Mouse (Mus musculus) stomach, embryonic 14.5 days (tissue): ENCODE measurements around the gene Efl1. TPM values are rescaled to one million over a fixed set of nuclear protein-coding genes. Genes with fewer than 3 reads are reported as not detected.
"Not testable (repeated sequence)": the region's sequence is repeated elsewhere in the genome, so short reads cannot be mapped to it uniquely, and the experiment has no call there.

Experiments
- ATAC-seq: fragments of 200-750 bp; cut with Nextera tagmentation; 2 replicates; pipeline ENCODE4 v1.8.0; 2017; ENCODE audit warnings: low read depth, moderate TSS enrichment; ENCODE audit not compliant: insufficient number of reproducible peaks, insufficient read depth, low FRiP score
- H3K27ac ChIP-seq: fragments of 300-500 bp; sonication (generic); 2 replicates; pipeline ENCODE4 v1.5.1; 2014; ENCODE audit warnings: mild to moderate bottlenecking, low read length, moderate library complexity, mixed read lengths
- H3K27me3 ChIP-seq: fragments of 300-500 bp; sonication (generic); 2 replicates; pipeline ENCODE4 v1.6.1; 2014; ENCODE audit warnings: low read length, control low read depth, mixed read lengths; ENCODE audit not compliant: control insufficient read depth, insufficient read depth
- H3K36me3 ChIP-seq: fragments of 300-500 bp; sonication (generic); 2 replicates; pipeline ENCODE4 v1.6.1; 2014; ENCODE audit warnings: mild to moderate bottlenecking, control low read depth, low read length, moderate library complexity, mixed read lengths; ENCODE audit not compliant: control insufficient read depth, insufficient read depth
- H3K4me1 ChIP-seq: fragments of 300-500 bp; sonication (generic); 2 replicates; pipeline ENCODE4 v1.6.1; 2014; ENCODE audit warnings: low read length, control low read depth, mixed read lengths; ENCODE audit not compliant: control insufficient read depth, insufficient read depth
- H3K4me2 ChIP-seq: fragments of 300-500 bp; sonication (generic); replicated peaks from 2 replicates; pipeline ENCODE4 v1.6.1; 2014; ENCODE audit warnings: low read depth, low read length, control low read depth
- H3K4me3 ChIP-seq: fragments of 300-500 bp; sonication (generic); 2 replicates; pipeline ENCODE4 v1.5.1; 2014; ENCODE audit warnings: low read depth, low read length, control low read depth
- H3K9ac ChIP-seq: fragments of 300-500 bp; sonication (generic); replicated peaks from 2 replicates; pipeline ENCODE4 v1.6.1; 2014; ENCODE audit warnings: low read depth, mild to moderate bottlenecking, control low read depth, low read length, moderate library complexity, mixed read lengths
- H3K9me3 ChIP-seq: fragments of 300-500 bp; sonication (generic); 2 replicates; pipeline ENCODE4 v1.6.1; 2016; ENCODE audit warnings: low read depth, low read length, control low read depth; ENCODE audit not compliant: control insufficient read depth
- WGBS: fragments of 180-500 bp; shearing (Covaris S2); extraction: QIAGEN DNeasy Blood & Tissue Kit; methylation state at CpG from one replicate; pipeline ENCODE4 v1.1.7; 2014; 5-methylcytosine and 5-hydroxymethylcytosine counted together
- polyA plus RNA-seq: library from polyadenylated mRNA; unstranded; fragments of >200 nt; fragmentation: Nextera tagmentation; extraction: Ambion mirVana; gene quantifications from 2 replicates; pipeline ENCODE4 v1.2.1, GENCODE M21; 2014

Efl1 gene
- polyA plus RNA-seq, 1 experiment from 2014 or later: 29.7 TPM

DNA sequence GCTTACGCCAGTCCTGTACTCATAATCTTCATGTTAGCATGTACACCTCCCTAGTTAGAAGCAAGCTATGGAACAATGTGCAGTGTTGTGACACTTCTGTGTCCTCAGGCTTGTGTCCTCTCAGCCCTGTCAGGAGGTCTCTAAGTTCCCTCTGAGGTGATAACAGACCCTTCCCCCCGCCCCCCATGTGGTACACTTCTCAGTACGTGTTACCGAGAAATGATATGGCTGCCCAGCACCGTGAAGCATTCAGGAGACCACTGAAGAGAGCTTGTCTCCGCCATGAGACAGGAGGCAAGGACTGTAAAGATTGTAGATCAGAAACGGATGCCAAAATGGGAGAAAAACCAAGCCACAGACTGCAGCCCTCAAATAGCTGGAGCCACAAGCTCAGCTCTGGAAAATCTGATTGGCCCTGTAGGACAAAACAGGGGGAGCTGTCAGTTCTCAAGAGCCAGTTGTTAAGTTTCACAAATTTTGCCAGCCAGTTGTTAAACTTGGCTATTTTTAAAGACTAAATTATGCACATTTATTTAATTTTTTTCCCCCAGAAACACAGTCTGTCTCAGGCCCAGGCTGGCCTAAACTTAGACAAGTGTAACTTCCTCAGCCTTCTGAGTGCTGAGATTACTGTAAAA lies 74.2 kb downstream of the Efl1 start:
- no peak overlapping the region for H3K27ac ChIP-seq
- H3K36me3 ChIP-seq: no peaks in the 10 kb centered on the region
- no peak overlapping the region for H3K4me2 ChIP-seq
- WGBS: 78% methylated on average over 7 of the region's 7 CpGs
- no peaks in the 10 kb centered on the region for H3K9me3 ChIP-seq
- H3K4me1 ChIP-seq: 0 out of 2 replicates have a peak, but pooled peaks cover 5% of the 10 kb centered on the region
- H3K4me3 ChIP-seq: no peak overlapping the region
- no peak for ATAC-seq
- H3K9ac ChIP-seq: no peak overlapping the region
- H3K27me3 ChIP-seq: no peaks in the 10 kb centered on the region

DNA sequence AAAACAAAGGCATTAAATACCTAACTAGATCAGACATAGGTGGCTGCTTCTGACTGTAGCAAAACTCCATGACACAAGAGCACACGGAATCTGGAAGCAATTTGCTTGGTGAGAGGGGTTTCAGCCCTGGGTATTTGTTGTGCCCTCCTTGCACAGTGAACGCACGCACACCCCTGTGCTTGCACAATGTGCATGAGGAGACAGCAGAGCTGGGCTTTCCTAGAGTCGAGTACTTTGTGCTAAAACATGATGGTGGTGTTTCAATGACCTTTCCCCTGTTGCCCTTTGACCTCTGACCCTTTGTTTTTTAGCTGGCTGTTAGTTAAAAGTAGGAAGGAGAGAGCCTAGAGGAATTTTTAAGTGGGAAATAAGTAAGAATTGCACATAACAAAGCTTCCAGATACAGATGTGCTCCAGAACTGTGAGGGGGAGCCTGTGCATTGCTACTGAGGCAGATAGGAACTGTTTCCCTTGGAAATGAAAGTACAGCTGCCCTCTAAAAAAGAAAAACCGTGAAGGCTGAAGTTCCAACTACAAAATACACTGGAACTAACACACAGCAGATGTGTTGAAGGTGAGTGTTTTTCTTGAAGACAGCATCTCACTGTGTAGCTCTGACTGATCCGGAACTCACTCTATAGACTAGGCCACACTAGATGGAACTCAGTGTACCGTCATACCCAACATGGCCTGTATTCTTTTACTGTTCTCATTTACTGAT lies 74.9 kb downstream of the Efl1 start:
- no peak overlapping the region for H3K9ac ChIP-seq
- H3K4me3 ChIP-seq: no peak overlapping the region
- H3K4me1 ChIP-seq: 0 out of 2 replicates have a peak, but pooled peaks cover 5% of the 10 kb centered on the region
- ATAC-seq: no peak
- H3K9me3 ChIP-seq: no peaks in the 10 kb centered on the region
- H3K36me3 ChIP-seq: no peaks in the 10 kb centered on the region
- H3K4me2 ChIP-seq: no peak overlapping the region
- H3K27ac ChIP-seq: no peak overlapping the region
- WGBS: 80% methylated on average over 7 of the region's 7 CpGs
- no peaks in the 10 kb centered on the region for H3K27me3 ChIP-seq

- H3K36me3 ChIP-seq: no peaks in the 10 kb centered on the region
- no peak overlapping the region for H3K4me2 ChIP-seq
- no peak for ATAC-seq
- 65% methylated on average over 3 of the region's 3 CpGs for WGBS
- H3K4me3 ChIP-seq: no peak overlapping the region
- no peak overlapping the region for H3K27ac ChIP-seq
- H3K27me3 ChIP-seq: no peaks in the 10 kb centered on the region
- 0 out of 2 replicates have a peak, but pooled peaks cover 5% of the 10 kb centered on the region for H3K4me1 ChIP-seq
- no peak overlapping the region for H3K9ac ChIP-seq
- no peaks in the 10 kb centered on the region for H3K9me3 ChIP-seq
Measured at GRCm38 (mm10) chr7:82724491-82724890, 76.1 kb downstream of the Efl1 start.

DNA sequence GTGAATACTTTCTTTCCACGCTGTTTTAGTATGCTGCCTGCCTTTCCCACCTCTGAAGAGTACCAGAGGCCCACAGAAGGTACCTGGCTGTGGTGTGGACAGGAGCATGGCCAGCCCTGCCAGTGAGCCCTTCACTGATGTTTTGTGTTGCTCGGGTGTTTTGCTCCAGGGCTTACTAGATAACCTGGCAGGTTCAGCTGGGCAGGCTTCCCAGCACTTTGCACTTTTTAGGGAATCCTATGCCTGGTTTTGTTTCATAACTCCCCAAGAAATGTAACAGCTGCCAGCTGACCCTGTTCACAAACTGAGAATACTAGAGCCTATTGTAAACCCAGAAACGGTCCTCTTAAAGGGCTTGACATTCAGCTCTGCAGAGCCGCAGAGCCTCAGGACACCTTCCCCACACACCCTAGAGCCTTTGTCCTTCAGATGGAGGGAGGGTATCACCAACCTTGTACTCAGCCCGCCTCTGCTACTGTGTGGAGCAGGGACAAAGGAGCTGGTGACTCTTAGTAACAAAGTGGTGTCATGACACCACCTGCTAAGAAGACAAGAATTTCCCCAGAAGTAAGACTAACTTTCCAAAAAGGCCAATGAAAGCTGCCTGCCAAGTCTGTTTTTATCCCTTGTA lies 76.7 kb downstream of the Efl1 start:
- peak overlapping the region; percentile 33; the same call in 1 of the 2 replicates for H3K27ac ChIP-seq
- H3K9ac ChIP-seq: no peak overlapping the region
- H3K27me3 ChIP-seq: no peaks in the 10 kb centered on the region
- 48% methylated on average over 5 of the region's 5 CpGs for WGBS
- H3K36me3 ChIP-seq: no peaks in the 10 kb centered on the region
- H3K4me1 ChIP-seq: 0 out of 2 replicates have a peak, but pooled peaks cover 5% of the 10 kb centered on the region
- ATAC-seq: no peak
- no peaks in the 10 kb centered on the region for H3K9me3 ChIP-seq
- no peak overlapping the region for H3K4me2 ChIP-seq
- H3K4me3 ChIP-seq: no peak overlapping the region

GRCm38 (mm10) chr7:82725741-82726450 lies 77.5 kb downstream of the Efl1 start:
- Histone ChIP-seq H3K27ac (no peak overlapping the region), H3K4me3 (no peak overlapping the region), H3K9me3 (no peaks in the 10 kb centered on the region), H3K4me2 (no peak overlapping the region), H3K27me3 (no peaks in the 10 kb centered on the region), H3K4me1 (0 out of 2 replicates have a peak, but pooled peaks cover 2% of the 10 kb centered on the region), H3K36me3 (no peaks in the 10 kb centered on the region), H3K9ac (no peak overlapping the region)
- ATAC-seq: no peak
- WGBS: 60% methylated on average over 14 of the region's 14 CpGs

GRCm38 (mm10) chr7:82727066-82727465 lies 78.7 kb downstream of the Efl1 start:
- H3K9me3 ChIP-seq: no peaks in the 10 kb centered on the region
- H3K27ac ChIP-seq: no peak overlapping the region
- 40% methylated on average over 5 of the region's 5 CpGs for WGBS
- H3K4me1 ChIP-seq: 0 out of 2 replicates have a peak, but pooled peaks cover 2% of the 10 kb centered on the region
- H3K36me3 ChIP-seq: no peaks in the 10 kb centered on the region
- H3K9ac ChIP-seq: no peak overlapping the region
- no peak for ATAC-seq
- H3K4me3 ChIP-seq: no peak overlapping the region
- no peaks in the 10 kb centered on the region for H3K27me3 ChIP-seq
- H3K4me2 ChIP-seq: no peak overlapping the region

- not testable (repeated sequence) for H3K4me3 ChIP-seq, ATAC-seq, H3K9me3 ChIP-seq, H3K27me3 ChIP-seq, H3K4me1 ChIP-seq, H3K4me2 ChIP-seq, H3K9ac ChIP-seq, H3K36me3 ChIP-seq, H3K27ac ChIP-seq
- WGBS: 96% methylated on average over 6 of the region's 8 CpGs
Measured at GRCm38 (mm10) chr7:82729009-82729408, 80.6 kb downstream of the Efl1 start.

DNA sequence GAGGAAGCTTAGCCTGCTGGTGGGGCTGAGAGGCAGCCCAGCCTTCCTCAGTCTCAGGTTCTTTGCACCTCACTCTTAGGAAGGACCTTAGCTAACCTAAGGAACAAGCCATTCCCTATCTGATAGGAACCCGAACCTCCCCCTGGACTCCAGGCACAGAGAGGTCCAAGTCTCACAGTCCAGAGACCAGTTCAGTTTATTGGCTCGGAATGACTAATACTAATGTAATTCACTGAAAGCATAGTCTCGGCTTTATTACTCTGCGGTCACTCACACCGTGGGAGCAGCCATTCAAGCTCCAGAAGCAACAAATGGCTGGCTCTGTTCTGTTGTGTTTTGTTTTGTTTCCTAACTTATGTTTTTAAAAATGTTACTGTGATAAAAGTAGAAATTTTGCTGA lies 84.7 kb downstream of the Efl1 start:
- H3K27ac ChIP-seq: no peak overlapping the region
- no peak overlapping the region for H3K9ac ChIP-seq
- H3K9me3 ChIP-seq: peaks cover 2% of the 10 kb centered on the region; the same call in 1 of the 2 replicates
- no peaks in the 10 kb centered on the region for H3K36me3 ChIP-seq
- H3K4me2 ChIP-seq: no peak overlapping the region
- no peaks in the 10 kb centered on the region for H3K27me3 ChIP-seq
- H3K4me3 ChIP-seq: no peak overlapping the region
- WGBS: 79% methylated on average over 5 of the region's 5 CpGs
- ATAC-seq: no peak
- no peaks in the 10 kb centered on the region for H3K4me1 ChIP-seq
